Mouse (Mus musculus) MEL (cell line): ENCODE measurements at regions not wholly inside any gene's neighbourhood (a gene's known extent, or its start where the extent isn't known, plus 50 kb on each side); places are given as distances from the start of the nearest gene placed in this dataset.

Experiments used
- CTCF ChIP-seq, 3 experiments: IDR thresholded peaks in 2 of 3; conservative IDR thresholded peaks in 1 of 3; 2 replicates each; pipeline ENCODE4 v1.5.1; 2011 to 2012; ENCODE audit warnings: low read length in 3 of 3, low read depth in 2 of 3, mild to moderate bottlenecking in 2 of 3, improper control_type of control experiment in 1 of 3, inconsistent platforms in 1 of 3, mixed read lengths in 1 of 3, moderate library complexity in 1 of 3; ENCODE audit not compliant: control insufficient read depth in 1 of 3, insufficient read depth in 1 of 3, poor library complexity in 1 of 3, severe bottlenecking in 1 of 3
- ETS1 ChIP-seq: IDR thresholded peaks from 2 replicates; pipeline ENCODE4 v1.6.1; 2012; ENCODE audit warnings: low read depth, mild to moderate bottlenecking, inconsistent platforms, low read length, improper control_type of control experiment, moderate library complexity
- GATA1 ChIP-seq: IDR thresholded peaks from 2 replicates; pipeline ENCODE4 v1.6.1; 2011; ENCODE audit warnings: low read depth, low read length, improper control_type of control experiment
- HCFC1 ChIP-seq: IDR thresholded peaks from 2 replicates; pipeline ENCODE4 v1.6.1; 2012; ENCODE audit warnings: low read depth, mild to moderate bottlenecking, inconsistent platforms, low read length, improper control_type of control experiment, moderate library complexity
- KAT2A ChIP-seq: conservative IDR thresholded peaks from 2 replicates; pipeline ENCODE4 v1.6.1; 2012; ENCODE audit warnings: low read depth, low read length, improper control_type of control experiment, inconsistent platforms
- MAFK ChIP-seq: IDR thresholded peaks from 2 replicates; pipeline ENCODE4 v1.6.1; 2011; ENCODE audit warnings: low read depth, mild to moderate bottlenecking, low read length, improper control_type of control experiment, borderline replicate concordance
- MAX ChIP-seq: IDR thresholded peaks from 2 replicates; pipeline ENCODE4 v1.6.1; 2011; ENCODE audit warnings: low read length, improper control_type of control experiment
- POLR2A ChIP-seq, 2 experiments: IDR thresholded peaks; 2 replicates each; pipeline ENCODE4 v1.6.1; 2011 to 2012; ENCODE audit warnings: low read length in 2 of 2, mild to moderate bottlenecking in 2 of 2, control low read depth in 1 of 2, improper control_type of control experiment in 1 of 2, low read depth in 1 of 2, moderate library complexity in 1 of 2; ENCODE audit not compliant: control insufficient read depth in 1 of 2, insufficient read depth in 1 of 2, poor library complexity in 1 of 2
- TCF12 ChIP-seq: IDR thresholded peaks from 2 replicates; pipeline ENCODE4 v1.6.1; 2014; ENCODE audit warnings: low read depth, mild to moderate bottlenecking, inconsistent platforms, low read length, improper control_type of control experiment, moderate library complexity
- UBTF ChIP-seq: IDR thresholded peaks from 2 replicates; pipeline ENCODE4 v1.6.1; 2012; ENCODE audit warnings: low read depth, mild to moderate bottlenecking, inconsistent platforms, low read length, improper control_type of control experiment, moderate library complexity, borderline replicate concordance; ENCODE audit not compliant: insufficient read depth
- USF1 ChIP-seq: IDR thresholded peaks from 2 replicates; pipeline ENCODE4 v1.6.1; 2014; ENCODE audit warnings: low read depth, mild to moderate bottlenecking, inconsistent platforms, low read length, improper control_type of control experiment, moderate library complexity
- ZC3H11A ChIP-seq: IDR thresholded peaks from 2 replicates; pipeline ENCODE4 v1.6.1; 2012; ENCODE audit warnings: low read depth, mild to moderate bottlenecking, inconsistent platforms, low read length, improper control_type of control experiment
- ZNF384 ChIP-seq: IDR thresholded peaks from 2 replicates; pipeline ENCODE4 v1.6.1; 2012; ENCODE audit warnings: low read depth, mild to moderate bottlenecking, inconsistent platforms, low read length, improper control_type of control experiment

DNA sequence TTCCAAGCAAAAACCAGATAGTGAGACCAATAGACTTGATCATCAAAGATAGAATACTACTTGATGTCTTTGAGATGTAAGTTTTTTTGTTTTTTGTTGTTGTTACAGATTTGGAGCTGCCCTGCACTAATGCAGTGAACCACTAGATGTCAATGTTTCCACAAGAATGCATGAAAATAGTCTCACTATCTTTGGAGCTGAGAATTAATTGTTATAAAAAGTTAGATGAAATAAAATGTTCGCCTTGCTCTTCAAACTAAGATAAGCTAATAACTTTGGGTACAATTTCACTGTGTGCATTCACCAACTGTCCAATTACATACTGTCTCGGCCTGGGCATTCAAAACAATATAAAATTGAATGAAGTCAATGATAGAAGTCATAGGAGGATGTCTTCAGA, 223.2 kb upstream of the Agtr1b start:
- TF ChIP-seq POLR2A (IDR thresholded peaks at IDR 0.05; ENCODE audit: control insufficient read depth in 1 of 2, insufficient read depth in 1 of 2, low read depth in 1 of 2, low read length in 2 of 2, poor library complexity in 1 of 2) (no peak), CTCF (IDR thresholded peaks at IDR 0.05 in 2 of 3, conservative IDR thresholded peaks at IDR 0.05 in 1 of 3; ENCODE audit: control insufficient read depth in 1 of 3, insufficient read depth in 1 of 3, low read depth in 2 of 3, low read length in 3 of 3, poor library complexity in 1 of 3, severe bottlenecking in 1 of 3) (peak in 2 of 3 experiments; percentile 51 to 88; a peak in 4 of 6 replicates), TCF12 (no peak), MAFK (no peak), ETS1 (no peak), ZC3H11A (peak; percentile 91), UBTF (no peak), USF1 (no peak), KAT2A (no peak), ZNF384 (peak; percentile 57; the same call in 1 of the 2 replicates), HCFC1 (no peak), MAX (no peak), GATA1 (no peak)
